Mouse (Mus musculus) embryonic fibroblast, embryonic 13.5 days (primary cell): ENCODE measurements around the gene Phf13. TPM values are rescaled to one million over a fixed set of nuclear protein-coding genes. Genes with fewer than 3 reads are reported as not detected.

Experiments used
- H3K27ac ChIP-seq: 2 replicates; pipeline ENCODE4 v1.5.1; 2012; ENCODE audit warnings: low read length, control low read depth, inconsistent platforms; ENCODE audit not compliant: insufficient read depth
- H3K4me1 ChIP-seq: 2 replicates; pipeline ENCODE4 v1.6.1; 2011; ENCODE audit warnings: low read length; ENCODE audit not compliant: control insufficient read depth, insufficient read depth
- H3K4me3 ChIP-seq: 2 replicates; pipeline ENCODE4 v1.5.1; 2011; ENCODE audit warnings: mild to moderate bottlenecking, control low read depth, low read length; ENCODE audit not compliant: insufficient read depth
- CTCF ChIP-seq: IDR thresholded peaks from 2 replicates; pipeline ENCODE4 v1.5.1; 2011; ENCODE audit warnings: mild to moderate bottlenecking, control low read depth, low read length, moderate library complexity, borderline replicate concordance; ENCODE audit not compliant: insufficient read depth
- POLR2A ChIP-seq: IDR thresholded peaks from 2 replicates; pipeline ENCODE4 v1.6.1; 2011; ENCODE audit warnings: low read depth, mild to moderate bottlenecking, control low read depth, low read length, moderate library complexity
- polyA plus RNA-seq: library from polyadenylated mRNA; stranded (reverse); fragments of >200 nt; gene quantifications from 2 replicates; pipeline ENCODE4 v1.2.4, GENCODE M21; 2011; ENCODE audit warnings: low read depth; ENCODE audit not compliant: missing spikeins, insufficient read length

Phf13 gene
- polyA plus RNA-seq, 1 experiment = 23.2 TPM

- Histone ChIP-seq H3K4me1 (no peaks in the 10 kb centered on the region), H3K4me3 (no peak overlapping the region), H3K27ac (no peak overlapping the region)
- TF ChIP-seq POLR2A (no peak), CTCF (no peak)
Observed at GRCm38 (mm10) chr4:151957584-151958315, 38.3 kb downstream of the Phf13 start.

GRCm38 (mm10) chr4:151955791-151956190, 40.3 kb downstream of the Phf13 start:
- H3K4me3 ChIP-seq = no peak overlapping the region
- TF ChIP-seq CTCF (no peak), POLR2A (no peak)
- H3K4me1 ChIP-seq = no peaks in the 10 kb centered on the region
- no peak overlapping the region for H3K27ac ChIP-seq

- Histone ChIP-seq H3K4me1 (no peaks in the 10 kb centered on the region), H3K4me3 (no peak overlapping the region), H3K27ac (no peak overlapping the region)
- TF ChIP-seq POLR2A (no peak), CTCF (no peak)
Observed at GRCm38 (mm10) chr4:151953209-151953608, 42.8 kb downstream of the Phf13 start.

- Histone ChIP-seq H3K4me3 (no peak overlapping the region), H3K4me1 (no peaks in the 10 kb centered on the region), H3K27ac (no peak overlapping the region)
- TF ChIP-seq CTCF (no peak), POLR2A (no peak)
Observed at GRCm38 (mm10) chr4:151948497-151949471, 47.3 kb downstream of the Phf13 start.

- H3K27ac ChIP-seq = no peak overlapping the region
- no peak overlapping the region for H3K4me3 ChIP-seq
- no peaks in the 10 kb centered on the region for H3K4me1 ChIP-seq
- TF ChIP-seq POLR2A = no peak
- no peak for TF ChIP-seq CTCF
Observed at GRCm38 (mm10) chr4:151946211-151946610, 49.8 kb downstream of the Phf13 start.

Other genes with a start within 250 kb of the Phf13 start
- gene Camta1, start 134.4 kb downstream of the Phf13 start, polyA plus RNA-seq = 46.5 and 53.4 TPM in 2 replicates
- gene Dnajc11, start 62.6 kb downstream of the Phf13 start, polyA plus RNA-seq = 45.2 and 47.8 TPM in 2 replicates
- gene Thap3, start 7.3 kb downstream of the Phf13 start, polyA plus RNA-seq = 7.4 and 10.8 TPM in 2 replicates
- 10.7 and 13.0 TPM in 2 replicates for gene Klhl21, start 12.5 kb upstream of the Phf13 start, polyA plus RNA-seq
- 5.7 and 7.5 TPM in 2 replicates for gene Zbtb48, start 31.4 kb upstream of the Phf13 start, polyA plus RNA-seq
- gene Tas1r1, start 42.3 kb upstream of the Phf13 start, polyA plus RNA-seq = not detected in 2 replicates
- 29.2 and 32.2 TPM in 2 replicates for gene Nol9, start 43.1 kb upstream of the Phf13 start, polyA plus RNA-seq
- 5.1 and 8.8 TPM in 2 replicates for gene Plekhg5, start 76.2 kb upstream of the Phf13 start, polyA plus RNA-seq
- gene Tnfrsf25, start 119.7 kb upstream of the Phf13 start, polyA plus RNA-seq = 1.9 TPM in 1 of 2 replicates, not detected in the other
- 0.56 and 0.68 TPM in 2 replicates for gene Espn, start 156.1 kb upstream of the Phf13 start, polyA plus RNA-seq
- gene Hes2, start 162.6 kb upstream of the Phf13 start, polyA plus RNA-seq = not detected in 2 replicates
- gene Acot7, start 181.9 kb upstream of the Phf13 start, polyA plus RNA-seq = 79.9 and 108 TPM in 2 replicates